Mouse (Mus musculus): ENCODE results near the gene Lhx4.

- no peak for TF ChIP-seq CTCF (IDR thresholded peaks at IDR 0.05; ENCODE audit: extremely low read depth, insufficient read depth, low read length)
- TF ChIP-seq POLR2A (IDR thresholded peaks at IDR 0.05; ENCODE audit: extremely low read depth, insufficient read depth, low read length) = no peak
These were observed 34.2 kb downstream of the Lhx4 start for GRCm38 (mm10) chr1:155717301-155717700.

All from cortical plate, adult 2 months (tissue).